Mouse (Mus musculus): ENCODE data around the gene Hbb-bh2. TPM values are rescaled to one million over a fixed set of nuclear protein-coding genes. Genes with fewer than 3 reads are reported as not detected.
"Not testable (repeated sequence)": the region's sequence is repeated elsewhere in the genome, so short reads cannot be mapped to it uniquely, and the experiment has no call there.

Hbb-bh2 gene
- total and polyA plus RNA-seq, 2 experiments from 2014 or later: not detected

DNA sequence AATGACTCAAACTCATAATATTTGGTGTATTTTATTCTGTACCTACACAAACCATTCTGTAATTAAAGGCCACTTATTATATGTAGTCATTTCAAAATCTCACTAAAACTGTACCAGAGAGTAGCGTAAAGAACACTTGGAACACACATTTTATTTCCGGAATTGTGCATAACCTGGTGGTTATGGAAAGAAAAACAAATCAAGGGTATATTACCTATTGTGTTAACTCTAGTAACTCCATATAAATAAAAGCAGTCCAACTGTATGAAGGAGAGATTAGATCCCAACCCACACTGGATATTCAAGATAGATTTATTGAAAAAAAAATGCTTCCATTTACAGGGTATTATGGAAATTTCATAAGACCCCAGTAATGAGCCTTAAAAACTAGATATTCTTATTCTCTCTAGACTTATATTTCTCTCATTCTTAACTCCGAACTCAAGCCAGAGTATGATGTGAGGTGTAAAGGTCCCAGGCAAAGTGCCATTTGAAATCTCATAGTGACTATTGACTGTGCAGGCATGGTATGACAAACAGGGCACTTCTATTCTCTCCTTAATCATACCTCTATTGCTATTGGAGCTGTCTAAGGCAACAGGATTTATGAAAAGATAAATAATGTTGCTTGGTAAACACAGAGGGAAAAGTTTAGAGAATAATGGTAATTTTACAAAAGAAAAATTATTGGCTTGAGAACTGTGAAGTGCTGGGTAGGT lies 14.6 kb downstream of the Hbb-bh2 start:
- H3K27me3 ChIP-seq (ENCODE audit: control insufficient read depth, insufficient read depth, low read length): no peaks in the 10 kb centered on the region
- 80% methylated on average over 3 of the region's 3 CpGs for WGBS
- no peak overlapping the region for H3K27ac ChIP-seq (ENCODE audit: low read depth)
- H3K4me3 ChIP-seq (ENCODE audit: low read depth, low read length): no peak overlapping the region
- no peak overlapping the region for H3K9ac ChIP-seq (replicated peaks; ENCODE audit: low read depth, low read length)
- no peak overlapping the region for H3K4me2 ChIP-seq (ENCODE audit: low read depth, low read length)
- ATAC-seq (ENCODE audit: insufficient read depth, low read depth): no peak
- no peaks in the 10 kb centered on the region for H3K36me3 ChIP-seq (replicated peaks; ENCODE audit: control insufficient read depth, insufficient read depth, low read length)
- TF ChIP-seq EP300 (IDR thresholded peaks at IDR 0.05; ENCODE audit: low read depth): no peak
- H3K9me3 ChIP-seq (replicated peaks; ENCODE audit: control insufficient read depth, low read length): no peaks in the 10 kb centered on the region
- no peak for DNase-seq (ENCODE audit: low spot score)
- H3K4me1 ChIP-seq (ENCODE audit: control insufficient read depth, insufficient read depth): no peaks in the 10 kb centered on the region

GRCm38 (mm10) chr7:103824597-103824996 lies 15.7 kb downstream of the Hbb-bh2 start:
- Histone ChIP-seq H3K36me3 (replicated peaks; ENCODE audit: control insufficient read depth, insufficient read depth, low read length) (no peaks in the 10 kb centered on the region), H3K4me2 (ENCODE audit: low read depth, low read length) (no peak overlapping the region), H3K27me3 (ENCODE audit: control insufficient read depth, insufficient read depth, low read length) (no peaks in the 10 kb centered on the region), H3K27ac (ENCODE audit: low read depth) (no peak overlapping the region), H3K4me3 (ENCODE audit: low read depth, low read length) (no peak overlapping the region), H3K9me3 (replicated peaks; ENCODE audit: control insufficient read depth, low read length) (no peaks in the 10 kb centered on the region), H3K9ac (replicated peaks; ENCODE audit: low read depth, low read length) (no peak overlapping the region), H3K4me1 (ENCODE audit: control insufficient read depth, insufficient read depth) (no peaks in the 10 kb centered on the region)
- 73% methylated on average over 2 of the region's 2 CpGs for WGBS
- TF ChIP-seq EP300 (IDR thresholded peaks at IDR 0.05; ENCODE audit: low read depth) (no peak), CTCF (IDR thresholded peaks at IDR 0.05; ENCODE audit: low read depth) (no peak)
- ATAC-seq (ENCODE audit: insufficient read depth, low read depth): no peak
- DNase-seq (ENCODE audit: low spot score): no peak

GRCm38 (mm10) chr7:103815085-103815484 lies 25.2 kb downstream of the Hbb-bh2 start:
- not testable (repeated sequence) for DNase-seq (ENCODE audit: low spot score); H3K36me3 ChIP-seq (replicated peaks; ENCODE audit: control insufficient read depth, insufficient read depth, low read length); ATAC-seq (ENCODE audit: insufficient read depth, low read depth); H3K4me1 ChIP-seq (ENCODE audit: control insufficient read depth, insufficient read depth); H3K27ac ChIP-seq (ENCODE audit: low read depth); H3K9me3 ChIP-seq (replicated peaks; ENCODE audit: control insufficient read depth, low read length); H3K27me3 ChIP-seq (ENCODE audit: control insufficient read depth, insufficient read depth, low read length); H3K9ac ChIP-seq (replicated peaks; ENCODE audit: low read depth, low read length); H3K4me3 ChIP-seq (ENCODE audit: low read depth, low read length); H3K4me2 ChIP-seq (ENCODE audit: low read depth, low read length)
- WGBS: 89% methylated on average over 1 of the region's 2 CpGs

DNA sequence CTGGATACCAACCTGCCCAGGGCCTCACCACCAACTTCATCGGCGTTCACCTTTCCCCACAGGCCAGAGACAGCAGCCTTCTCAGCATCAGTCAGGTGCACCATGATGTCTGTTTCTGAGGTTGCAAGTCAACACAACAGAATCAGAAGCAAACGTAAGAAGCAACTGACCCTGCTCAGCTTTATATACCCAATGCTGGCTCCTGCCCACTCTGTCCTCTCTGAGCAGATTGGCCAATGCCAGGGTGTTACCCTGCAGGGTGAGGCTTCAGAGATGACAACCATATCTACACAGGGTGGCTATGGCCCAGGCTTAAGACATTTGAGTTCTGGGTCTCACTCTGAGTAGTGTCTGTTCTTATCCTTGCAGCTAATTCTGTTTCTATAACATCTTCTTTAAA lies 26.6 kb downstream of the Hbb-bh2 start, which contains the start of gene Hbb-bt:
Hbb-bt (minus strand) TSS at position 231 of the 400 bp plus-strand sequence.
- ATAC-seq (ENCODE audit: insufficient read depth, low read depth) (no peak), DNase-seq (ENCODE audit: low spot score) (no peak)
- H3K9me3 ChIP-seq (replicated peaks; ENCODE audit: control insufficient read depth, low read length): no peaks in the 10 kb centered on the region
- H3K4me1 ChIP-seq (ENCODE audit: control insufficient read depth, insufficient read depth): no peaks in the 10 kb centered on the region
- no peaks in the 10 kb centered on the region for H3K27me3 ChIP-seq (ENCODE audit: control insufficient read depth, insufficient read depth, low read length)
- no peak within 1 kb of the TSS for H3K27ac ChIP-seq (ENCODE audit: low read depth)
- no peak within 1 kb of the TSS for H3K9ac ChIP-seq (replicated peaks; ENCODE audit: low read depth, low read length)
- H3K4me2 ChIP-seq (ENCODE audit: low read depth, low read length): no peak within 1 kb of the TSS
- 88% methylated on average over 3 of the region's 3 CpGs for WGBS
- TF ChIP-seq CTCF (IDR thresholded peaks at IDR 0.05; ENCODE audit: low read depth) (no peak), EP300 (IDR thresholded peaks at IDR 0.05; ENCODE audit: low read depth) (no peak)
- no peaks in the 10 kb centered on the region for H3K36me3 ChIP-seq (replicated peaks; ENCODE audit: control insufficient read depth, insufficient read depth, low read length)
- H3K4me3 ChIP-seq (ENCODE audit: low read depth, low read length): no peak within 1 kb of the TSS

DNA sequence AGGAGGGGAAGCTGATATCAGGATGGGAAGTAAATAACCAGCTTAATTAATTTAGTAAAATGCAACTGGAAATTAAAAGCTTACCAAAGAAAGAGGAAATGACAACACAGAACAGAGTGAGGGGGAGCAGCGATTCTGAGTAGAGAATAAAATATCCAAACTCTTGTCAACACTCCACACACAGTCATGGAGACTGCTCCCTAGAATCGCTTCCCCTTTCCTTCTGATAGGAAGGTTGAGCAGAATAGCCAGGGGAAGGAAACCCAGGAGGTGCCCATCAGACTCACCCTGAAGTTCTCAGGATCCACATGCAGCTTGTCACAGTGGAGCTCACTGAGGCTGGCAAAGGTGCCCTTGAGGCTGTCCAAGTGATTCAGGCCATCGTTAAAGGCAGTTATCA lies 27.2 kb downstream of the Hbb-bh2 start:
- H3K4me1 ChIP-seq (ENCODE audit: control insufficient read depth, insufficient read depth); ATAC-seq (ENCODE audit: insufficient read depth, low read depth): not testable (repeated sequence)
- no CpG with 5 or more reads among the region's 3 CpGs for WGBS

DNA sequence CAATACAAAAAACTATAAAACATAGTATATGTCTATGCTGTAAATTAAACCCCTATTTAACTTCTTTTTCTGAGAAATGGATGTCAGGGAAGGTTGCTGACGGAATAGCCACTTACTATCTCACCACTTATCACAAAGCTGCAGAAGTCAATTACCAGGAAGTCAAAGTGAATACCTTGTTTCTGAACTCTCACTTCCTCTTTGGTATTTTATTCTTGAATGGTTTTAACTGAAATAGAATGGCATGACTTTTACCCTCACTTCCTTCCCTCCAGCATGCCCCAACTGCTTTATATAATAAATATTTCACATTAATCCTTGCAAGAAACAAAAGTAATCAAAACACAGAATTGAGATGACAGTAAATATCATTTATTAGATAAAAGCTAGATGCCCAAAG lies 28.1 kb downstream of the Hbb-bh2 start:
- Histone ChIP-seq H3K27ac (ENCODE audit: low read depth) (no peak overlapping the region), H3K4me3 (ENCODE audit: low read depth, low read length) (no peak overlapping the region), H3K9ac (replicated peaks; ENCODE audit: low read depth, low read length) (no peak overlapping the region), H3K4me1 (ENCODE audit: control insufficient read depth, insufficient read depth) (no peaks in the 10 kb centered on the region), H3K4me2 (ENCODE audit: low read depth, low read length) (no peak overlapping the region), H3K27me3 (ENCODE audit: control insufficient read depth, insufficient read depth, low read length) (no peaks in the 10 kb centered on the region), H3K36me3 (replicated peaks; ENCODE audit: control insufficient read depth, insufficient read depth, low read length) (no peaks in the 10 kb centered on the region), H3K9me3 (replicated peaks; ENCODE audit: control insufficient read depth, low read length) (no peaks in the 10 kb centered on the region)
- ATAC-seq (ENCODE audit: insufficient read depth, low read depth) (no peak), DNase-seq (ENCODE audit: low spot score) (no peak)
- 33% methylated on average over 1 of the region's 1 CpGs for WGBS
- TF ChIP-seq EP300 (IDR thresholded peaks at IDR 0.05; ENCODE audit: low read depth) (no peak), CTCF (IDR thresholded peaks at IDR 0.05; ENCODE audit: low read depth) (no peak)

More for the DNA sequence above, 27.2 kb downstream of the Hbb-bh2 start:
- not testable (repeated sequence) for H3K27me3 ChIP-seq (ENCODE audit: control insufficient read depth, insufficient read depth, low read length); H3K9ac ChIP-seq (replicated peaks; ENCODE audit: low read depth, low read length); H3K4me3 ChIP-seq (ENCODE audit: low read depth, low read length); H3K36me3 ChIP-seq (replicated peaks; ENCODE audit: control insufficient read depth, insufficient read depth, low read length); H3K9me3 ChIP-seq (replicated peaks; ENCODE audit: control insufficient read depth, low read length); DNase-seq (ENCODE audit: low spot score); H3K27ac ChIP-seq (ENCODE audit: low read depth); H3K4me2 ChIP-seq (ENCODE audit: low read depth, low read length)
